Mouse (Mus musculus) kidney, postnatal 14 days (tissue): ENCODE results near the gene Pten.
"Not testable (repeated sequence)": the region's sequence is repeated elsewhere in the genome, so short reads cannot be mapped to it uniquely, and the experiment has no call there.

Experiments used
- DNase-seq: peaks from one replicate; pipeline ENCODE4 v3.0.0; 2022; ENCODE audit warnings: mixed read lengths

The Pten gene

GRCm38 (mm10) chr19:32818759-32819158 lies 61.5 kb downstream of the Pten start:
- no peak for DNase-seq

GRCm38 (mm10) chr19:32822959-32823358 lies 65.7 kb downstream of the Pten start:
- not testable (repeated sequence) for DNase-seq

GRCm38 (mm10) chr19:32826616-32827015 lies 69.3 kb downstream of the Pten start:
- no peak for DNase-seq

GRCm38 (mm10) chr19:32829871-32830270 lies 72.6 kb downstream of the Pten start:
- no peak for DNase-seq

GRCm38 (mm10) chr19:32831286-32831685 lies 74.0 kb downstream of the Pten start:
- DNase-seq, result no peak

GRCm38 (mm10) chr19:32840491-32840890 lies 83.2 kb downstream of the Pten start:
- no peak for DNase-seq

- DNase-seq, result no peak
Observed at GRCm38 (mm10) chr19:32844486-32844885, 87.2 kb downstream of the Pten start.

- no peak for DNase-seq
Observed at GRCm38 (mm10) chr19:32848041-32848440, 90.7 kb downstream of the Pten start.

GRCm38 (mm10) chr19:32852306-32852705 lies 95.0 kb downstream of the Pten start:
- no peak for DNase-seq

GRCm38 (mm10) chr19:32861675-32862575 lies 104.6 kb downstream of the Pten start:
- no peak for DNase-seq

- no peak for DNase-seq
Observed at GRCm38 (mm10) chr19:32866765-32867164, 109.5 kb downstream of the Pten start.

GRCm38 (mm10) chr19:32867181-32867897 lies 110.0 kb downstream of the Pten start:
- DNase-seq, result no peak

GRCm38 (mm10) chr19:32868560-32868959 lies 111.3 kb downstream of the Pten start:
- DNase-seq, result no peak

GRCm38 (mm10) chr19:32869053-32869680 lies 111.9 kb downstream of the Pten start:
- peak; percentile 17 for DNase-seq

- no peak for DNase-seq
Observed at GRCm38 (mm10) chr19:32873904-32874637, 116.8 kb downstream of the Pten start.
